Mouse (Mus musculus): ENCODE measurements around the gene Rab38.

DNA sequence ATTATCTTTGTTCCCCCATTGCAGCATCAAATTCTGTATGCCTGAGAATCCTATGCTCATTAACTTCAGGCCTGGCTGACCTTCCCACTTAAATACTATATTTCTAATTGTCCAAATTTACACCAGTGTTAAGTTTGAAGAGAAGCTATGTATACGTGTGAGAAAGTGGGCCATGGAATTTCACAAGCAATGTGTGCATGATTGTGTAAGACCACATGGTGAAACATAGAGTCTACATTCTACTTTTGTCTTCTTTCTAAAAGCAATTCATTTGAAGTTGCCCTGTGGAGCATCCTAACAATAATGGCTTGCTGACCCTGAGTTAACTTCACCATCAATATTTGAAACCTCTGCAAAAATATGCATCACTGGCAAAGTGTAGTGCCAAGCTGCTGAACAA lies 23.2 kb downstream of the Rab38 start:
- TF ChIP-seq CTCF (conservative IDR thresholded peaks at IDR 0.05; ENCODE audit: low read length) (no peak), NANOG (IDR thresholded peaks at IDR 0.05; ENCODE audit: borderline replicate concordance, low read length) (no peak)

All from E14TG2a.4 (cell line).